Mouse (Mus musculus): ENCODE measurements around the gene Ptprk.

Ptprk gene

DNA sequence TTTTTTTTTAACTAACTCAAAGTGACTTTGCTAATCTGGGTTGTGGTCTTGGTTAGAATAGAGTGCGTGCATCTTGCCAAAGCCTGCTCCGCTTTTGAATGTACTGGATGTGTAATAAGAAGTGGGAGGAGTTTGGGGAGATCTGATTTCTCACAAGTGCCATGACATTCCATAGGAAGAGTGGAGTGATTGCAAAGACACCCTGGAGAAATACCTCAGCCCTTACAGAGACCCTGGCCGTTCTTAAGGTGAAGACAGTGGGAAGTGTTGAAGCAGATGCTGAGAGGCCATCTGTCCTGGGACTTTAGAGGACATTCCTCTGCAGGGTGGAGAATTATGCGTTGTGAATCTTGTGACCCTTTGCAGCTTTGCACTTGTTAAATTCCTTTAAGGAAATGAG, 110.7 kb downstream of the Ptprk start:
- no peak for DNase-seq (ENCODE audit: low spot score in 2 of 2)

DNA sequence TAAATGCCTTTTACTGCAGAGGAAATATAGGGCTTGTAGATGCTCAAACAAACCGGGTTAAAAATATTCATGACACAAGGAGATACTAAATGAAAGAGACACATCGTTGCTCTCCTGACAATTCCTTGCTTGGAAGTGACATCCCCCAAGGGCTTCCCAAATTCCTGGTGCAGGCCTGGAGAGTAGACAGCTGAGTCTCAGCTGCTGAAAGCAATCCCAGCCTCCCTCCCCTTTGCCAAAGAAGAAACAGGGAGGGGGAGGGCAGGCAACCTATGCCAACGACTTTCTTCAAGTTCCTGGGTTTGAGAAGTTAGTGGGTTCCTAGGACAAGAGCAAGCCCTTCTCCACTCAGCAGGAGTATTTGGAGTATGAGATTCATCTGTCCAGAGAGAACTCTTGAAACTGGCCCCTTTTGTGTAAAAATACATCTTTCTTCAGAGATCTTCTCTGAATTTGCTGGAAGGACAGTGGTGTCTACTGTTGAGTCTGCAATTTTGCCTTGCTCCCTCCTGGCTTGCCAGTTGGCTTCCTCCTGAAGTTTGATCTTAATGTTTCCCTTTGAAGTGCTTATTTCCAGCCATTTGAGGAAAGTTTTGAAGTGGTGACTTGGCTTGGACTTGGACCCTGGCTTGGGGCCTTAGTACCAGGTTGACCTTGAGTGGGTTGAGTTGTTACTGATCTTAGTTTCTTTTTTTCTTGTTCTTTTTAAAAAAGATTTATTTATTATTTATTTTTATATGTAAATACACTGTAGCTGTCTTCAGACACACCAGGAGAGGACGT, 111.6 kb downstream of the Ptprk start:
- no peak for DNase-seq (ENCODE audit: low spot score in 2 of 2)

DNA sequence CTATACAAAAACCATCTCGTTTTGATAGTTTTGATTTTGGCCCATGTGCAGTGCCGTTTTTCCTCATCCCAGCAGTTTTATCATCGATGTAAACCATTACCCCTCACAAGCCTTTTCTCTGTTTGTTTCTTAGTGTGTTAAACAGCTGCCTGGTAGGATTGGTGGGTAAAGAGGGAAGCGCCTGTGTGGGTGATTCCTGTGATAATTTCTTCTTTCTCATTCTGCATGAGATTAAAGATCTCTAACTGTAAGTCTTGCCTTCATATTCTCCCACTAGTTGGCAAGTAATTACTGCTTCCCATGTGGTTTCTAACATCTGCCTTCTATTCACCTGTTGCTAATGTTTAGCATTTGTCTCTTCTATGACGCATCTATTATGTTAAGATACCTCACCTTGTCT, 116.8 kb downstream of the Ptprk start:
- DNase-seq (ENCODE audit: low spot score in 2 of 2) = no peak

- DNase-seq (ENCODE audit: low spot score in 2 of 2) = no peak
These were observed 119.0 kb downstream of the Ptprk start for GRCm38 (mm10) chr10:28193630-28194029.

- DNase-seq (ENCODE audit: low spot score in 2 of 2) = no peak
These were observed 126.0 kb downstream of the Ptprk start for GRCm38 (mm10) chr10:28200609-28201008.

- DNase-seq (ENCODE audit: low spot score in 2 of 2) = no peak
These were observed 134.8 kb downstream of the Ptprk start for GRCm38 (mm10) chr10:28209394-28209793.

GRCm38 (mm10) chr10:28212083-28212482, 137.5 kb downstream of the Ptprk start:
- no peak for DNase-seq (ENCODE audit: low spot score in 2 of 2)

- no peak for DNase-seq (ENCODE audit: low spot score in 2 of 2)
These were observed 140.5 kb downstream of the Ptprk start for GRCm38 (mm10) chr10:28215153-28215552.

- DNase-seq (ENCODE audit: low spot score in 2 of 2) = no peak
These were observed 149.0 kb downstream of the Ptprk start for GRCm38 (mm10) chr10:28223602-28224001.

GRCm38 (mm10) chr10:28224376-28224775, 149.8 kb downstream of the Ptprk start:
- DNase-seq (ENCODE audit: low spot score in 2 of 2) = no peak

- no peak for DNase-seq (ENCODE audit: low spot score in 2 of 2)
These were observed 151.0 kb downstream of the Ptprk start for GRCm38 (mm10) chr10:28225536-28226075.

- DNase-seq (ENCODE audit: low spot score in 2 of 2) = no peak
These were observed 153.1 kb downstream of the Ptprk start for GRCm38 (mm10) chr10:28227732-28228131.

DNA sequence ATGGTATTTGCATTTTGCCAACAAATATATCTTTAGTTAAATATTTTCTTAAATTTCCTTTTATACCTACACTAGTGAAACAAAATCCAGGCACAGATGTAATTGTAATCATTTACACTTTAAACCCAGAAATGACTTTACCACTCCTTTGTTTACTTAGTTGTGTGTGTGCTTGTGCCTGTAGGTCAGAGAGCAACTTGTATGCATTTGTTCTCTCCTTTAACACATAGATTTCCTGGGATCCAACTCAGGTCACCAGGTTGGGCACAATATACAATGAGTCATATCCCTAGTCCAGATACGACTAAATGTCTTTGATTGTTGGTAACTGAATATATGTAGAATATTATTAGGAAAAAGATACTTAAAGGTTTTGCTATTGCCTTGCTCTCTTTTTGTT, 153.6 kb downstream of the Ptprk start:
- DNase-seq (ENCODE audit: low spot score in 2 of 2) = no peak

- DNase-seq (ENCODE audit: low spot score in 2 of 2) = no peak
These were observed 157.9 kb downstream of the Ptprk start for GRCm38 (mm10) chr10:28232273-28233167.

DNA sequence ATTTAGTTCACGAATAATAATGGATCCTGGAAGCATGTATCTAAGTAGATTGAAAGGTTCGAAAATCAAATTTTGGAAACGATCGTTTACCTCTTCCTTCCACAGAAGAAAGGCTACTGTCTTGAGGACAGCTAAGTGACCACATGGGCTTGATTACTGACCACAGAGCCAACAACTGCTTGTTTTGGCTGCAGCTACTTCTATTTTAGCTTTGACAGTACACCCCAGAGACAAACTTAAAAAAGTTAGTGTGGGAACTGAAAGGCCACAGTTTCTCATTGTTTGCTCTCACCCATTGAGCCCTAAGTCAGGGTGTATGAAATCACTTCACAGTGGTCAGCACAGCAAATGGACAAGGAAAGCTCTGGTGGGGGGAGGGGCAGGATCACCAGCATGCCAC, 174.4 kb downstream of the Ptprk start:
- DNase-seq (ENCODE audit: low spot score in 2 of 2) = no peak

DNA sequence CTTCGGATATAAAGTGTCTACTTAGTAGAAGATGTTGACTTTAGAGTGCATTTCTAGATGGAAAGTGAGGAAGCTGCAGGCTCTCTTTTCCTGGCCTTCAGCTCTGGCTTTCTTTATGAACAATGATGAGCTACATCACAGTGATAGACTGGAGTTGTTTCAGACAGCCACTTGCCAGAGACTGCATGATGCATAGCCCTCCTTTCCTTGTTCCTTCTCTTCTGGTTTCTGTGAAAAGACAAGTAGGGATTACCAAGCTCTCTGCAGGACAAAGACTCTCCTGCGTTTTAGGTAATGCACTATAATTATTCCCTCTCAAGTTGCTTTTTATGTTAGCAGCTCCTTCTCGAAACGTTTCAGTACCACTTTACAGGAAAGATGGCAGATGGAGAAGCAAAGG, 176.8 kb downstream of the Ptprk start:
- DNase-seq (ENCODE audit: low spot score in 2 of 2) = peak; percentile 8 to 10

GRCm38 (mm10) chr10:28260651-28261050, 186.0 kb downstream of the Ptprk start:
- DNase-seq (ENCODE audit: low spot score in 2 of 2) = no peak

GRCm38 (mm10) chr10:28262159-28262558, 187.5 kb downstream of the Ptprk start:
- no peak for DNase-seq (ENCODE audit: low spot score in 2 of 2)

GRCm38 (mm10) chr10:28263546-28263945, 188.9 kb downstream of the Ptprk start:
- DNase-seq (ENCODE audit: low spot score in 2 of 2) = no peak

GRCm38 (mm10) chr10:28270273-28270672, 195.7 kb downstream of the Ptprk start:
- DNase-seq (ENCODE audit: low spot score in 2 of 2) = no peak

DNA sequence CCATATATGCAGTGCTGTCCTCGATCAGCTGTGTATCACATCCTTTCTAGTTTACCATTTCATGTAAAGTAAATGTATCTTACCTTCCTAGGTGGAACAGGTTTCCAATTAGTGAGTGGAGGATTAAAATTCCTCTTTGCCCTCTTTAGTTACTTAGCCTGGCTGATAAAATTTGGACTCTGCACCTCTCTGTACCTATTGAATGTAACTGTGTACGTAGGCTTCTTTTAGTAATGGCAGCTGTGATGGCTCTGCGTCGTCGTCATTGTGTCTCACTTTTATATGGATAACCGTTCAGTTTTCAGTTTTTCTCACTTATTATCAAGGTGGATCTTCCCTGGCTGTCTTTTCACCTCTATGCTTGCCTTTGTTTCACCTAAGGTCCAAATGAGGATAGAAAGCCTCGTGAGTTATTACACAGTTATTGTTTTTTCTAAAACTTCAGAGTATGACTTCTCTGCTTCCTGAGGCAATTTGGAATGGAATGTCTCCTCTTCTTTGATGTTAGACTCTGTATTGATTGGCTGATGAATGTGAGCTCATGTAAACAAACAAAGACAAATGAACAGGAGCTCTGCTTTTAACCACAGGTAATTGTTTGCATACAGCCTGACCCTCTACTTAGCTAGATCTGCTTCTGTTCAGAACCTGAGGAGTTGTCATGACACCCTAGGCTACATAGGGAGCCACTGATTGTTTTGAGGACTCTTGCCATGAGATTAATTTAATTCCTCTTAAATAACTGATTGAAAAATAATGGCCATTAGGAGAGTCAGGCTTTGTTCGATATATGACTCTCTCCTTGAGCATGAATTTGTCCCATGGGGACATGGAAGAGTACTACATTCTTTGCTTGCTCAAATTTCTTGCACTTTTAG, 197.3 kb downstream of the Ptprk start:
- DNase-seq (ENCODE audit: low spot score in 2 of 2) = no peak

GRCm38 (mm10) chr10:28278757-28279156, 204.1 kb downstream of the Ptprk start:
- no peak for DNase-seq (ENCODE audit: low spot score in 2 of 2)
